Mouse (Mus musculus): ENCODE measurements around the gene Kcnf1.

The Kcnf1 gene

GRCm38 (mm10) chr12:17176757-17177092, at the start of gene Kcnf1:
Gene Kcnf1 (minus strand): TSS chr12:17176888.
- DNase-seq (ENCODE audit: low spot score): no peak

GRCm38 (mm10) chr12:17225012-17225411, 48.3 kb upstream of the Kcnf1 start:
- DNase-seq (ENCODE audit: low spot score): no peak

DNA sequence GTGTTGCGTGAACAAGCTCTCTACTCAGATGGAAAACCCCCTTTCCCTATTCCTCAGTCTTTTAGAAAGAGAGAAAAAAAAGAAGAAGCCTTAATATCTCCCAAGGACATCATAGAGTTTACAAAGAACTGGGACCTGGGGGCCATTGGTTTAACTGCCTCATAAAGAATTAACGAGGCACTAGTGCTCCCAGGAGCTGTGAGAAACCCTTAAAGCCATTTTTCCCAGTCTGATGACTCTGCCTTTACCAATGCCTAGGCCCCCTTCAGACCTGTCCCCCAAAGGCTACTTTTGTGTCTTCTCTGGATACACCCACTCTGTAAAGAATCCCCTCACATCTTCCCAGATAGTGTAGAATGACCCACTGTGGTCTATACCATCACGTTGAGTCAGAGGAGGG, 46.4 kb upstream of the Kcnf1 start:
- no peak for DNase-seq (ENCODE audit: low spot score)

GRCm38 (mm10) chr12:17221891-17222428, 45.3 kb upstream of the Kcnf1 start:
- peak; percentile 53 for DNase-seq (ENCODE audit: low spot score)

DNA sequence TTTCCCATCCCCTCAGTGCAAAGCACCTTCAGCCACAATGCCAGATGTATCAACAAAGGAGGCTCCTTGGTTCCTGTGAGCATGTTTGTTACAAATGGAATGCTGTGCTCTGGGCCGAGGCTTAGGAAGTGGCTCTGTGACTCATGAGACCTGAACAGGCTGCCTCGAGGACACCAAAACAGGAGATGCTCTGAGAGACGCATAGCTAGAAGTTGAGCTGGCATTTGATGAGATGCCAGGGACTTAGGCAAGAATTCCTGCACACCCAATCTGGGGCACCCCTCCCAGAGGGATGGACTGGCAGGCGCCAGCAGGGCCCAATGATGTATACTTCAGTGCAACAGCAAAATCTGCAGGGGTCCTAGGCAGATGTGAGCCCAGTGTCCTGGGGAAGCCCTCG, 43.9 kb upstream of the Kcnf1 start:
- no peak for DNase-seq (ENCODE audit: low spot score)

DNA sequence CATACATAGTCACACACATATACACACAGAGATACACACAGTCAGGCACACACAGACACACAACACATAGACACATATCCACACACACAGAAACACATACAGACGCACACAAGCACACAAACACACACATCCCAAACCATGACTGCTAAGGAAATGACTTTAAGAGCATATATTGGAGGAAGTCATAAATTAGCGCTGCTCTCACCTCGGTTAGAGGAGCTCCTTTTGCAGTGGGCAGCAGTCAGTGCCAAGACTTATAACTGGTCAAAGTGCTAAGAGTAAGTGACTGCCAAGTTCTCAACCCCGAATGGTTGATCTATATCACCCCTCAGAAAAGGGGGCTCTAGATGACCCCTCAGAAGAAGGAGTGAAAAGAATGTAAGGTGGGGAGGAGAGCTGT, 42.4 kb upstream of the Kcnf1 start:
- no peak for DNase-seq (ENCODE audit: low spot score)

DNA sequence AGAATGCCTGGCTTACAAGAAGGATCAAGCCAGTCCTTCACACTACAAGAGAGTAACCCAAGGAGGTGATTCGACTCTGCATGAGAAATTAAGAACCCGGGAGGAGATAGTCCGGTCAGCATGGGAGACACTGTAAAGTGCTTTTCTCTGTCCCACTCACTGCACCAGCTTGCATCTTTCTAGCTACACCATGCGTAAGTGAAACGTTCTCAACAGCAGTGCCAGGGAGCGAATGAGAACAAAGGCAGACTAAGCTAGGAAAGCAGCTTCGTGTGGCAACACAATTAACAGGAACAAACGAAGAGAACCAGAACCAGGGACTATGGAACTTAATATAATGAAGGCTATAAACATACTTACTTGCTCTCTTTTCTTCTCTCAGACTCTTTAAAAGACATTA, 41.7 kb upstream of the Kcnf1 start:
- no peak for DNase-seq (ENCODE audit: low spot score)

- no peak for DNase-seq (ENCODE audit: low spot score)
Measured at GRCm38 (mm10) chr12:17215751-17216150, 39.1 kb upstream of the Kcnf1 start.

- peak; percentile 51 for DNase-seq (ENCODE audit: low spot score)
Measured at GRCm38 (mm10) chr12:17202492-17203322, 26.0 kb upstream of the Kcnf1 start.

DNA sequence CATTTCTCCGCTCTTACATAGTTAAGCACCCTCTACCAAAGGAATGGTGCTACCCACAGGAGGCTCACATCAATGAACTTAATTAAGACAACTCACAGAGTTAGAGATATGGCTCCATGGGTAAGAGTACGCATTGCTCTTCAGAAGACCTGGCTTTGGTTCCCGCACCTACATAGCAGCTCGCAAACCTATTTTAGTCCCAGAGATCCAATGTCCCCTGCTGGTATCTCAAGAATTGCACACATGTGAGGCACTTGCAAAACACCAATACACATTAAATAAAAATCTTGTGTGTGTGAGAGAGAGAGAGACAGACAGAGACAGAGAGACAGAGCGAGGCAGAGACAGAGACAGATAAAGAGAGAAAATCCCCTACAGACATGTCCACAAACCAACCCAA, 21.9 kb upstream of the Kcnf1 start:
- DNase-seq (ENCODE audit: low spot score): no peak

- no peak for DNase-seq (ENCODE audit: low spot score)
Measured at GRCm38 (mm10) chr12:17194140-17194539, 17.5 kb upstream of the Kcnf1 start.

- no peak for DNase-seq (ENCODE audit: low spot score)
Measured at GRCm38 (mm10) chr12:17193311-17193710, 16.6 kb upstream of the Kcnf1 start.

DNA sequence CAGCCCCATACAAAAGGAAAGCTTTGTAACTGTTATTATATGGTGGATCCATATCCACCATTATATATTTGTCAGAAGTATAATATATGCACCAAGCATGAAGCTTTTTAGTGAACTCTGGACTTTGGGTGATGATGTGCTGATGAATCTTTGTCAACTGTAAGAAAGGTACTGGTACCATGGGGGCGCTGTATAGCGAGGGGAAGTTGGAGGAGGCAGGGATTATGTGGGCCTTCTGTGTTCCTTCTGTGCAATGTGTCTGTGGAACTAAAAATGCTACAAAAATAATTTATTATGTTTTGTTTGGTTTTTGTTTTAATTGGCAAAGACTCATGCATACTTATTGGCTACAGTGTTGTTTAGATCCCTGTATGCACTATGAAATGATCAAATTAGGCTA, 16.2 kb upstream of the Kcnf1 start:
- no peak for DNase-seq (ENCODE audit: low spot score)

DNA sequence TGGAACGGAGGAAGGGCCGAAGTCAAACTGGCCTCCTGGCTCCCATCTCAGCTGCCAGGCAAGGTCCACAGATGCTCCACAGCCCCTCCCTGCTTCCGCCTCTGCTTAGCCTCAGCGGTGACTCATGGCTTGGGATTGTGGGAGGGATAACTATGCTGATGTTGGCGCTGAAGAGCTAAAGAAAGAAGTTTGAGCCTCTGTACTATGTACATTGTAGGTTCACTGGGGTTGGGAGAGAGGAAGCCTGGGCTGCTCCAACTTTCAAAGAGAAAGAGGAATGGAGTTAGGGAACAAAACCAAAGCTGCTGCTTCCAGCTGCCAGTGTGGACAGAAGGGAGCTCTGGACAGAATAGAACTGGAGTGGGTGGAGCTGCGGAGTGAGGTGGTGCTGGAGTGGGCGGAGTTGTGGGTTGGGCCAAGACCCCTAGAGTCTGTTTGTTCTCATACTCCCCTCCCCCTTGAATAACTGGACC, 7.7 kb upstream of the Kcnf1 start:
- peak; percentile 72 for DNase-seq (ENCODE audit: low spot score)

GRCm38 (mm10) chr12:17183788-17184187, 7.1 kb upstream of the Kcnf1 start:
- DNase-seq (ENCODE audit: low spot score): no peak

- peak; percentile 83 for DNase-seq (ENCODE audit: low spot score)
Measured at GRCm38 (mm10) chr12:17176041-17176756, 489 bp downstream of the Kcnf1 start.

DNA sequence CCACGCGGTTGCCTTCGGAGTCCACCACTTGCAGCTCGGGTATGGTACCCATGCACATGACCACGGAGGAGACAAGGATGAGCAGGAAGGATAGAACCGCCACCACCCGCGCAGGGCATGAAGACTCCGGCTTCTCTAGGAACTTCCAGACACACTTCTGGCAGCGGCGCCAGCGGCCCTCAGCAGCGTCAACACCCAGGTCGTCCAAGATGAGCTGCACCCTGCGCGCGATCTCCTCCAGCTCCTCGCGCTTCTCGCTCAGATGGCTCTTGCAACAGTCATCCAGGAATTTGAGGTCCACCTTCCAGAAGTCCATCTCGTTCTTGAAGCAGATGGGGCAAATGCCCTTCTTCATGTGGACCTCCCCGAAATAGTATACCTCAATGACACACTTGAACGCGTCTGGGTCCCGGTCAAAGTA, 1.1 kb downstream of the Kcnf1 start:
- DNase-seq (ENCODE audit: low spot score): peak; percentile 32

- DNase-seq (ENCODE audit: low spot score): no peak
Measured at GRCm38 (mm10) chr12:17175124-17175523, 1.6 kb downstream of the Kcnf1 start.

DNA sequence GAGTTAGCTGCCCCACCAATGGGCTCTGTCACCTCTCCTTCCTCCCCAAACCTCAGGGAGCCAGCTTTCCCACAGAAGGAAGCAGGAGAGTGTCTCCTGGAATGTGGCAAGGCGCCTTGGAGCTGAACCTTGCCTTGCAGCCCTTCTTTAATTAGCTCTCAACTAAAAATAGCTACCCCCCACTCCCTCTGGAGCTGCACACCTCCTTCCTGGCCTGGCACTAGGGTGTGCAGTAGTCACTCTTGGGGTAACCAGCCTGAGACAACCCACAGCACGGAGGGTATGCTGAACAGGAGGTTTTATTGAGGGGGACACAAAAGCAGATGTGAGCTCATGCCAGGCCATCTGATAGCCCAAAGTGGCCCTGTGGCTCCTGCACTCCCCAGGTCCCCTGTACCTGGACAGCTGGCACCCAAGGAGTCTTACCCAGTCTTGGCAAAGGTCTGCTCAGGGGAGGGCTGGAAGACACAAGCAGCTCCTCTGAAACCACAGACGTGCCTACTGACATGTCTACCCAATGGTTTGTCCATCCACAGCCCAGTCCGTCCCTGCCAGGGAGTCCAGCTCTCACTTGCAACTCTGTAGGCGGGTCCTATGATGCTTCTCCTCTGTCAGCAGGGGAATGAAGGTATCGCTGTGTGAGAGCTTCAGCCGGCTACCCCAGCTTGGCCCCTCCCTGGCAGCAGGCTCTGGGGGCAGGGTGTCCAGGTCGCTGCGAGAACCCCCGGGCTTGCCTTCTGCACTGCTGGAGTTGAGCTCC, 2.4 kb downstream of the Kcnf1 start:
- no peak for DNase-seq (ENCODE audit: low spot score)

DNA sequence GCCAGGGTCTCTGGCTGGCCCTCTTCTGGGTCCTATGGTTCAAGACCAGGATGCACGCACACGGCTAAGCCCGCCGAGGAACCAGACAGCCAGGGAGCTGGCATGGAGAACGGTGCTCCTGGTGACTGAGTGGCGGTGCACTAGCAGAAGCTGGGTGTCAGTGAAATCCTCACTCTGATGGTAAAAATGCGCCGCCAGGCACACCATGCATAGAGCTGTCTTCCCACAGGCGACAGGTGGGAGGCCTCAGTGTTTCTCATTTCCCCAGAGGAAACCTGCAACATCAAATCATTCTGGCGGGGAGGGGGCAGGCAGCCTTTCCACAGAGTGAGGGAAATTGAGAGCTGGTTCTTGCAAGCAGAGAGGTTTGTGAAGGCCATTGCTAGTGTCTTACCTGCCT, 6.3 kb downstream of the Kcnf1 start:
- no peak for DNase-seq (ENCODE audit: low spot score)

GRCm38 (mm10) chr12:17166116-17166515, 10.6 kb downstream of the Kcnf1 start:
- DNase-seq (ENCODE audit: low spot score): no peak

DNA sequence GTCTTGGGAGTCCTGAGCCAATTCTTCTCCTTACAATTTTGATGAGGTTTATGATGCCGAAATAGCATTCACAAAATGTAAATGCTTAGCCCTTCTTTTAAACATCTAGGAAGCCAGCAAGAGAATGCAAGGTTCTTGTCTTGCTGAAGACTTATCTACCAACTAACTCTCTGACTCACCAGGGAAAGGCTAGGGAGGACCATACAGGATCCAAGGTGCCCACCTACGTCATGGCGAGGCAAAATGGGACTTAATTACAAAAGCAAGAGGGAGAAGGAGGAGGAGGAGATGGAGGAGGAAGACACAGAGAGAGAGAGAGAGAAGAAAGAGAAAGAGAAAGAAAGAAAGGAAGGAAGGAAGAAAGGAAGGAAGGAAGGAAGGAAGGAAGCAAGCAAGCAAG, 12.7 kb downstream of the Kcnf1 start:
- DNase-seq (ENCODE audit: low spot score): no peak

Measured in embryo, embryonic 10.5 days (tissue).